Mouse (Mus musculus) bone marrow, adult 2 months (tissue): ENCODE data around the gene Map3k14.

Experiments used
- CTCF ChIP-seq: fragments of 200-500 bp; IDR thresholded peaks from 2 replicates; pipeline ENCODE4 v1.5.1; 2011; ENCODE audit warnings: low read length, control low read depth; ENCODE audit not compliant: control insufficient read depth, insufficient read depth
- POLR2A ChIP-seq: fragments of 200-500 bp; IDR thresholded peaks from 2 replicates; pipeline ENCODE4 v1.6.1; 2011; ENCODE audit warnings: low read depth, mild to moderate bottlenecking, control low read depth, low read length, borderline replicate concordance; ENCODE audit not compliant: control insufficient read depth

GRCm38 (mm10) chr11:103170111-103170493 is 97.2 kb downstream of the Map3k14 start:
- TF ChIP-seq POLR2A (no peak), CTCF (no peak)
